Mouse (Mus musculus) heart, adult 9 months (tissue): Measurements from ENCODE around the gene Polg.
A peak's percentile ranks its signal among the peaks of the same experiment; 100 is the strongest.

Experiments
- DNase-seq, 2 experiments: peaks; one replicate each; pipeline ENCODE4 v3.0.0; 2022; ENCODE audit warnings: low spot score in 2 of 2

Gene Polg

DNA sequence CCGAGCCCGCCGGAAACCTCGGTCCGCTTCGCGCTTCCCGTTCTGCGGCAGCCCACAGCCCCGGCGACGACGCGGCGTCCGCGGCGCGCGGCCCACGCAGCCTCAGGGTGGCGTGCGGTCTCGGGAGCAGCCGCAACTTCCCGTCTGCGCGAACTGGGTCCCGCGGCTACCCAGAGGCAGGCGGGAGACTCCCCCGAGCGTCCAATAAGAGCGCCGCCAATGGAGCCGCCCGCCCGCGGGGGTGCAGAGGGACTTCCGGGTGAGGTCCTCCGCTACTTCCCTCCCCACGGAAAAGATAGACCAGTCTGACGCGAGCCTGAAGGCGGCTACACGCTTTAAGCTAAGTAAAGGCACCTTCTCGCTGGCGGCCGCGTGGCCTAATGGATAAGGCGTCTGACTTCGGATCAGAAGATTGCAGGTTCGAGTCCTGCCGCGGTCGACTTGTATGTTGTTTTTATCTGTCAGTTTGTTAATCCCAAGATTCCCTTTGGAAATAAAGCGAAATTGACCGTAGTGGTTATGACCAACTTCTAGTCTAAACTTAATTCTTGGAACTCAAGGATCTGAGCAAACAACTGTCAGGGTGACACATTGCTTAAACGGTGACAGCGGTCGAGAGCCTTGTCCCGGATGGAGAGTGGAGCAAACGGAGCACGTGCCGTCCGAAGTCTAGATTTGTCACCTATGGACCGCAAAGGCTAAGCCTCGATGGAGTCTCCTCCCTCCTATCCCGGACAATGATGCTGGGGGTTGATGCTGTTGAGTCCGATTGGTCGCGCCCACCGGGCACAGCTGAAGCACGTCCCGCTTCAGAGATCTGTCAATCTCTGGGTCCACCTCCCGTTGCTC, at the start of gene Polg:
Gene Polg, minus strand, starts transcription at position 310 of the 849 bp plus-strand sequence.
- DNase-seq, result peak; percentile 97 to 99

DNA sequence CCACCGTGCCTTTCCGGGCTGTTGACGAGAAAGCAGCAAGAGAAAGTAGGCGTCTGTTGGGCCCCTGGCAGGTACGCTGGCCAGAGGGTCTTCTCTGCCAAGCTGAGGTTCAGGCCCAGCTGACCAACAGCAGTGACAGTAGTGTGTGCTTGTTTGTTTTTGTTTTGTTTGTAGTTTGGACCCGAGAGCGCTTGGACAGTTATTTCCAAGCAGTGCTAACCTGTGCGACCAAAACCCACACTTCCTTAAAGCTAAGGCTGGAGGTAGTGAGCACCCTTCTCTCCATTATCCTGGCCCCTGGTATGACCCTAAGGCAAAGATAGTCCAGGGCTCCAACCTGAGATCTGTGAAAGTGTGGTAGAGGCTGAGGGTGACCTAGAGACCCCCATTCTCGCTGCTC, 49.7 kb upstream of the Polg start:
- DNase-seq, result no peak

DNA sequence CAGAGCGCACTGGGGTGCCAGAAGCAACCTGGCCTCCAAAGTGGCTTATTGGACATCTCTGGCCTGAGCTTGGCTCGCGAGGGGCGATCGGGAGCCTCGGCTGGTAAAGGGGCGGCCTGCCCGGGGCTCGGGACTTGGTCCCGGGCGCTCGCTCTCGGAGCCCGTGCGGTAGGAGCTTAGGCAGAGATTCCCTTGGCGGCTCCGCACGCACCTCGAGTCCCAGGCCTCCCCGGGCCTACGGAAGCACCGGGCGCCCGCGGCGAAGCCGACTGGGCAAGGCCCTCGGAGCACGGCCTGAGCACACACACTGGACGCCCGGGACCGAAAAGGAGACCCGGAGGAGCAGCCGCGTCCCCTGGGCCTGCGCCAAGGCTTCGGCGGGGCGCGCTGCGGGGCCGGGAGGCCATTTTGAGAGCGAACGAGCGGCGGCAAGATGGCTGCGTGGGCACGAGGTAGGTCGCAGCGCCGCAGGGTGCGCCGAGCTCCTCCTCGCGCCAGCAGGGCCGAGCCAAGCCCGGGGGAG, 49.1 kb upstream of the Polg start:
- DNase-seq, result no peak

DNA sequence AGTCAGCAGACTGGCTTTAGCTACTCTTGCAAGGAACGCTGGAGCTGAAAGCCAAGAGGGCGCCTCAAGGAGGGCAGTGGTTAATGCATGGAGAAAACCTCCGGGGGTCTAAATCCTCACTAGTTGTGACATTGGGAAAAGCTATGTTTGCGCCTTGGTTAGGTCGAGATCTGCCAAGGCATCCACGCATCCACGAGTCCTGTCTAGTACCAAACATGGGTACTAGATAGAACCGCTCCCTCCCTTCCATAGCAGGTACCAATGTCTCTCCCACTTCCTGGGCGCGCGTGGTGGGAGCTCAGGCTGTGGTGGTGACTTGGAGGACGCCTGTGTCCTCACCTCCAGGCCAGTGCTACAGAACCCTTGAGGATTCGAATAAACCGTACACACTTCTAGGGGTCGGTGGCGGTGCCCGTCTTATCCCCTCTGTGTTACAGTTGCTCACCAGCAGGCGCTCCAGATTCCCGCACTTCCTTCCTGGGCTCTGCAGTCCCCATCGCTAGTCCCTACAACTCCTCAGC, 48.3 kb upstream of the Polg start:
- DNase-seq, result no peak

DNA sequence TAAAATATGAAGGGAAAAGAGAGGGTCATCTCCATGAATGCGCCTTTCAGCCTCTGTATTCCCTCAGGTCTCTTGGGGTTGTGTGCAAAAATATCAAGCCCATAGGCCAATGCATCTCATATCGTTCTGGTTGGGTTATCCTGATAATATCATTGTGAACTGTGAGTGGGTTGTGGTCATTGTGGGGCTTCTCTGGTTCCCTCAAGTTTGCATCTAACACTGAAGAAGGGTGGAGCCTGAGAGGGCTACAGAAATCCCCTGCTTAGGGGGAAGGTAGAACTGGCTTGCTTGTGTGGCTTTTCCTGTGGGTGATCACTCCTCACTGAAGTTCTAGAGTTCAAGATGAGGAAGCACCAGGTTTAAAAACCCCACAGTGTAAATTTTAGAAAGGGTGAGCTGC, 47.3 kb upstream of the Polg start:
- DNase-seq, result no peak

DNA sequence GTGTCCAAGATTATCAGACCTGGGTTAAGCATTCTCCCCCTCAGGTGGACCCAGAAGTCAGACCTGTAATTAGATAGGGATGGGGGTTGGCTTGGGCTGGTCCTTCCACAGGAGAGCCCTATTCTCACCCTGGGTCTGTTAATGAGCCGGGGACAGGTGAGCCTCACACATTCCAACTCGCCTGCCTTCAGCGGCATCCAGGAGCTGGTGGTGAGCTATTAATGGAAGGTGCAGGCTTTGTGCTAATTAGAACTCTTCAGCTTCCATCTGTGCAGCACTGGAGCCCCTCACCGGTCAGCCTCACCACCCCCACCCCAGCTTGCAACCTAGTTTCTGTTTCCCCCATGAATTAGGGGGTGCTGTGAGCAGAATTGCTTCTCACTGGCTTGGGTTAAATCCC, 46.3 kb upstream of the Polg start:
- DNase-seq, result no peak

DNA sequence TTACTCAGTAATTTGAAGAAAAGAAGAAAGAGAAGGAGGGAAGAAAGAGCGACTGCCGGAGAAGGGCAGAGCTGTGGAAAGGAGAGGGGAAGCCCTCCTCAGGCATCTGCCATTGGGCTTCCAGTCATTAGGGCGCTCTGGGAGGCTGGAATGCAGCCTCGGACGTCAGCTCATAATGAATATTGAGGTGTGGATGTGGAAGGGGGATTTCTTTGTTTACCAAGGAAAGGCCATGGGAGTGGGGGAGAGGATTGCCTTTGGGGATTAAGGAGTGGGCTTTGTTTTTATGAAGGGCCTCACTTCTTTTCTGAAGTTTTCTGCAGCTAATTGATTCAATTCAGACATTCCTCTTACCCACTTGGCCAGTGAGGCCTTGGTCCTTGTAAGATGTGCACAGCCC, 45.5 kb upstream of the Polg start:
- DNase-seq, result no peak

DNA sequence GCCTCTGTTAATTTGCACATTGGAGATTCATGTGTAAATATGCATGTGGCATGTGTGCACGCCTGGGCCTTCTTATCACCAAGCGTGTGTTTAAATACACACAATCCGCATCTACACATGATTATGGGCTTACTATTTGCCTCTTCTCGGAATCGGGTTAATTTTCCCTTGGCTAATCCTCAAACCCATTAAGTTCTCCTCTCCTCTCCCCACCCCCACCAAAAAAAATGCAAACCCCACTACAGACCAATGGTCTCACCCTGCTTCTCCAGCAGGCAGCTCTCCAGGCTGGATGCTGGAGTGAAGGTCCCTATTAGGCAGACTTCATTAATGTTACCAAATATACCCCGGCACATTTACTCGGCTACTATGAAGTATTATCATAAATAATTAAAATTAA, 45.0 kb upstream of the Polg start:
- DNase-seq, result no peak

DNA sequence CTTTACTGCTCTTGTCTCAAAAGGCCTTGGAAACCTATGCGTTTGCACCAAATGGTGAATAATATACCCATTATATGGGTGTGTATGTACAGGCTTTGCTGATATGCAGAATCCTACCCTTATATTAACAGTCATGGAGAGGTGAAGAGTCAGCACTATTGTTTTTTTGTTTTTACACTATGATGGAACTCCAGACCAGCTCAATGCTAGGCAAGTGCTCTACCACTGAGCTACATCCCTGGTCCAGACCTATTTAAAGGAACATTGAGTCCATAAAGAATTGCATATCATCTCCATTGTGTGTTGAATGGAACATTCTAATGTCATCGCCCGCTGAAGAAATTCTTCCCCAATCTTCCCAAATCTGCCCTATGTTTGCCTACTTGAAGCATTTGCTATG, 44.5 kb upstream of the Polg start:
- no peak for DNase-seq

DNA sequence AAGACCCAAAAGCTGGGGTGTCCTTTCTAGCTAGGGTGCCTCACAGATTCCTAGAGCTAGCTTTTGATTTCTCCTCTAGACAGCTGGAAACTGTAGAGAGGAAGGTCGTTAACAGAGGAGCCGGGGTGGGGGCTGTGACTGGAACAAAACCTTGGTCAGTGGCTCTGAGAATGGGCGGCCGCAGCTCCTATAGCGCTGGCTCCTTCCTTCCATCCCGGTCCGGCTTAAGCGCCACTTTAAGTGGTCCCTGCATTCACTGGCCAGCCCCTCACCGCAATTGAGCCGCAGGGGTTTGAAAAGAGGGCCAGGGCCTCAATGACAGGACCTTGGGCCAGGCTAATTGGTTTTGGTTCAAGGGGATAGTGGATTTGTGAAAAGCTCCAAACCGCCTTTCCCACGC, 43.5 kb upstream of the Polg start:
- no peak for DNase-seq

DNA sequence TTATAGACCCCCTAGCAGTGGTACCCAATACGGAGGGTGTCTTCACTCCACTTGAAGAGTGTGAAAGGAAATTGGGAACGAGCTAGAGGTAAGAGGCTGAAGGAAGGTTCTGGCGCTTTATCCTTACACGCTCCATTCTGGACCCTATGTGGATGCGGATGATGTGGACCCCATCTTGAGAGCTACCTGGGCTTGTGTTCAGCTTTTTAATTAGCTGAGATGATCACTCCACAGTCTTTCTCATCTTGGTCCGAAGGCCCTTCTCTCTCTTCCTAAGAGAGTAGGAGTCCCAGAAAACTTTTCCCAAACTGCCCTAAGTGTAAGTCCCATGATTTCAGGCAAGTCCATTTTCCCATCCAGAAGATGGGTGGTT, 43.1 kb upstream of the Polg start:
- no peak for DNase-seq

DNA sequence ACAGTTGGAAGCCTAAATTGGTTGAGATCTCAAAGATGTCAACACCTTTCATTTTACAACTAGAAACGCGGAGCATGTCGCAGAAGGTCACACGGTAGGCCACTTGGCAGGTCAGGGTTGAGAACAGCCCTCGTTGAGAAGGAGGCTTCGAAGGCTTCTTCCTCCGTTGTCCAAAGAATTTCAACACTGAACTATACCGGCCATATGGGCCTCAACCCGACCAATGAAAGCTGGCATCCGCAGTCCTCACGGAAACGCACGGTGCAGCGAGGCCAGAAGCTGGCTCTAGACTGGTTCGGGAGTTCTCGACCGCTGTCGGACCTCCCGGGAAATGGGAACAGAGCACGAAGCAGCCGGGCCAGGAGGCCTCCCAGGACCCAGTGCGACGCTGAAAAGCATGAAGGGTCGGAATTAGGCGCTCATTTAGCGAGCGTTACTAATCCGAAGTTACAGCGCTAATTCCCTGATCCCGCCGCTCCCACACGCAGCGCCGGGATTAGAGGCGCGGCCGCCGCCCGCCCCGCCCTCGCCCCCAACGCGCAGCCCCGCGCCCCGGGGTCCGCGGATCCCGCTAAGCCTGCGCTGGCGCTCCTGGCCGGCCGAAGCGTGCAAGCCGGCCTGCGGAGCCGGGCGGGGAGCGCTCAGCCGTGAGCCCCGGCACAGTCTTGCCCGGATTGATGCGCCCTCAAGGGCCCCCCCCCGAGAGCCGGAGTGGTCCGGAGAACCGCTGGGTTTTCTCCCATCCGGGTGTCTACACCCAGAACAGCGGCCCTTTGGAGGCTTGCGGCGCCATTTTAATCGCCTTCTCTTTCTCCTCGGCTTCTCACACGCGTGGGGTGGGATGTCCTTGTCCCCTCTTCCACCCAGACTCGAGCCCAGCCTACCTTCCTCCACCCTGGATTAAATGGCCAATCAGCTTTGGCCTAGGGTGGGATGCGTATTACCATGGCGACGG, 42.4 kb upstream of the Polg start:
- DNase-seq, result no peak

DNA sequence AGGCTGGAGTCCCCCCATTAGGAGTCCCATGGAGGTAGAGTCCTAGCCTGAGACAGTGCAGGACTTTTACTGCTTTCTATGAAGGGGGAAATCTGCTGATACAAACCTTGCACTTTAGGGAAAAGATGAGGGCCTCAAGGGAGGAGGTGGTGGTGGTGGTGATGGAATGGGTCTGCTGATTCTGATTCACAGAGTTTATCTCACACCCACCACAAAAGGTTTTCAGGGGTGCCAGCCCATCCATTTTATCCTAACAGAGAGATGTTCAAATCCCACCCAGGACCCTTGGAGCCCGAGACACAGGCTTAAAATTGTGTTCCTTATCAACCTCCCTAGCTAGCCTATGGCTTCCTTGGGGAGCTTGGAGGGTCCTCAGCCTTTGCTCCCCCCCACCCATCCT, 41.6 kb upstream of the Polg start:
- DNase-seq, result no peak

DNA sequence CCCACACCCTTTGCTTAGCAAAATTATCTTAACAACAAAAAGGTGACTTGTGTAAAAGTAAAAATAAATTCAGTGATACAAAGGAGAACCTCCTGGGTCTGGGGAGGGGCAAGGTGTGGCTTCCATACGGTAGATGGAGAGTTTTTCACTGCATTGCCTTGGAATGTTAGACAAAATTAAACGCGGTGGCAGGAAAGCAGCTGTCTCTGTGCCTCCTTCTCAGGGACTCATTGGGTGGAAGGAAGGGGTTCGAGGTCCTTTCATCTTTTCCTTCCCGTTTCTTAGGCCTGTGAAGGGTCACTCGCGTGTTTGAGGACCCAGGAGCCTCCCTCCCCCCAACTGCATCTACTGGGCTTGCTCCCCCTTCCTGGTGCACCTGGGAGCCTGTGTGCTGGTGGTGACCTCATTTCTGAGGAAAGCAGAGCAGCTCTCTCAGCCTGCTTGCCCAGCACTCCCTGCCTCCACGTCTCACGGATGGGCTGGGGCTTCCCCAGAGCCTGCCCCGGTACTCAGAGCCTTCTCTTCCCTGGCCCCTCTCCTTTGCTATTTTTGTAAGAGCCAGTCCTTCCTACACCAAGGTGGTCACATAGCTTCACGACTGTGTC, 41.0 kb upstream of the Polg start:
- DNase-seq, result no peak

DNA sequence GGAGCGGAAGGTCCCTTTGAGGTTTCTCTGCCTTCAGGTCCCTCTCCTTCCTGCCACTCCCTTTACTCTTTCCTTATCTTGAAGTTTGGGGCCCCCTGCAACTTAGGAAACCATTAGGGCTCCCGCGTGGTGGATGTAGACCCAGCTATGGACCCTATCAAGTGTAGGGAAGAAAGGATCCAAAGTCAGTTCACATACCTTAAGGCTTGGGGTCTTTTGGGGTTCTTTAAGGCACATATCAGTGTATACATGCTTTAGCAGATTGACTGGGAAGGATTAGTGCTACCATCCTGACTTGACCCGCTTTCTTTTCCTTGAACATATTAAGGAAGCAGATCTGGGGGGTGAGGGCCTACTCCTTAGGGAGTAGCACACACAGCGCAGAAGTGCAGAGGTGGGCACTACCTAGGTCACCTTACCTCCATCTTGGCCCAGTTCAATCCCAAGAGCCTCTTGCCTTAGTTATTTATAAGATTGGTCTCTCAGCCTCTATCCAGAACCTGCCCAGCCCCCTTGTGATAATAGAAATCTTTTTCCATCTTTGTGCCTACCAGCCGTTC, 40.4 kb upstream of the Polg start:
- DNase-seq, result no peak

DNA sequence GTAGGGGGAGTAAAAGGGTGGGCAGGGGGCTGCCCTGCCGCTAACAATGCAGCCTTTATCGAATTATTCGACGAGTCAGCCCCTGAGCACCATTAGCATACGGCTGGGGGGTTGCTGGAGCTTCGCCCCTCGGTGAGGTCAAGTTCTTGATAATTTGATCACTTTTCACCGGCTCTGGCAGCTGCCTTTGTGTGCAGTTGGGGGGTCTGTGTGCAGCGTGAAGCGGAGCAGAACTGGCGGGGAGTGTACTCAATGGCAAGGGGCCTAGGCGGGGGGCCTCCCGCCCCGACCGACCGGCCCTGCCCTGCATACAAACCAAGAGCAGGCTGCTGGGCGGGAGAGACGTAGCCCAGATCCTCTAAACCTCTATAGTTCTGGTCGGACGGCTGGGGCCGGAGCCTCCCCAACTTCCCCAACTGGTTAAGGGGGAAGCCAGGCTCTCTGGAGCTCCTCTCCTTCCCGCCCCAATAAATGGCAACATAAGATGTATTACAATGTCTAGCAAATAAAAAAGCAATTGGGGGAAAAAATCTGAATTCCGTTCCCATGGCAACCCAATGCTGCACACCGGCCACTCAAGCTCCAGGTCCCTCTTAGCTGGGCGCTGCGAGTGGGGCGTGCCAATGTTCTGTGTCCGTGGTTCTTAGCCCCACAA, 39.8 kb upstream of the Polg start:
- no peak for DNase-seq

DNA sequence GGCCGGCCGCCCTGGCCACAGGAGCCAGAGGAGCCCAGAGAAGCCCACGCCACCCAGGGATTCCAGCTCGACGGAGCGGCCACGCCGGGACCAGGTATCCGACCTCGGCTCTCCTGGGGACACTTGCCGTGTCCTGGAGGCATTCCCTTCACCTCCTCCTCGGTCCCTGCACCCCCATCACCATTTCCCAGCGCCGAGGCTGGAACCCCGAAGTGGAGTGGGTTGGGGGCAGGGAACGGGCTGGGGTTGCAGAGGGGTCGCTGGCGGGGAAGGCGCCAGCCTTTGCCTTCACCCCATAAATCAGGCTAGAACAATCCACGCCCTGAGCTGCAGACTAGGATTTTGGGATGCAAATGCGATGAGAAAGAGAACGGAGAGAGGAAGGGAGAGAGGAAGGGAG, 39.2 kb upstream of the Polg start:
- no peak for DNase-seq

DNA sequence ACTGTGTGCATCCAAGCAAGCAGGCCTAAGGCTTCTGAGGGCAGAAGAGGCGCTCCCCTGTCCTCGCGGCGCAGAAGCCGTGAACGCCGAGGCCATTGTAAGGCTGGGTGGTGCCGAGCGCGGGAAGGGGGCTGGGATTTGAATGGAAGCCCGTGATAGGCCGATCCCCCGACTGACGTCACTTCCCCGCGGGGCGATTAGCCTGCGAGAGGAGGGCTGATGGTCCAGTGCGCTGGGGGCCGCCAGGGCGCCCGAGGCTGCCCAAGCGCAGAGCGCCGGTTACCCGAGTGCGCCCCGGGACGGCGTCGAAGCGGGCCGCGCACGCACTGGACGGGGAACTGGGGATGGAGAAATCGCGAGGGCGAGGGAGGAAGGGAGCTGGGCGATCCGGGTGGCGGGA, 38.6 kb upstream of the Polg start:
- no peak for DNase-seq

DNA sequence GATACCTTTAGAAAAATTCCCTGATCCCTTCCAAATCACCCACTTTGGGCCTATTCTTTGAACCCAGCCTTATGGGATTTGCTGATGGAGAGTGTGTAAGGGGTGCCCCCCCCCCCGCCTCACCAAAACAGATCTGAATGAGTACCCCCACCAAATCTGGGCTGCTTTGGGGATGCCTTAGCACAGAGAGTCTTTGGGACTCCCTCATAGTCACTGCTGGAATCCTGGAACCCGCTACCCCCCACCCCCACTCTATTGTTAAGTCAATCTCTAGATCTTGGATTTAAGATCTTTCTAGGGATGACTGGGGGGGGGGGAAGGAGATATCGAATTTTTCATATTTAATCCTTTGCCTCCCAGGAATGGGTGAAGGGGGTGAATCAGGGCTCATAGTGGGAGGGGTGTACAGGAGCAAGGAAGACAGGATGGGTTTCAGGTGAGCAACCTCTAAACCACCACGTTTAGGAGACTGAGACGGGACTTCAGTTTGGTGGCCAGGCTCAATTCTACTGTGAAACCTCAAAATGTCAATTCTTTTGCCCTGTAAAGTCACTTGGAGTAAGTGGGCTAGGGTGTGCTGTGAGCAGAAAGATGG, 37.6 kb upstream of the Polg start:
- no peak for DNase-seq

DNA sequence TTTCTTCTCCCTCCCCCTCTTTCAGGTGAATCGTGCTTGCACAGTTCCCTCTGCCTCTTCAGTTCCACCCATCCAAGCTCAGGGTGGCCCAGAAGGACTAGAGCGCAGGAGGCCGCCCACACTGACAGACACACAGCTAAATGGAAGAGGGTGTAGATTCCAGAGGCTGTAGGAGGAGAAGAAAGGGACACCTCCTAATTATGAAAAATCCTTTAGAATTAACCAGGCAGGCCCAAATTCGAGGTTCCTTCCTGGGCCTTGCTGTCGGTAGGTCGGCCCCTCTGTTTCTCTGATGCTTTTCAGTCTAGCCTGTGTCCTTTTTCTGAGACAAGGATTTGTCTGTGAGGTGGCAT, 36.9 kb upstream of the Polg start:
- no peak for DNase-seq
